Mouse (Mus musculus) thymus, adult 2 months (tissue): ENCODE measurements at regions not wholly inside any gene's neighbourhood (a gene's known extent, or its start where the extent isn't known, plus 50 kb on each side); places are given as distances from the start of the nearest gene placed in this dataset.

Source experiments
- DNase-seq: peaks from one replicate; pipeline ENCODE4 v3.0.0; 2021
- H3K27ac ChIP-seq: fragments of 200-500 bp; 2 replicates; pipeline ENCODE4 v1.5.1; 2012; ENCODE audit warnings: low read length, control low read depth; ENCODE audit not compliant: control insufficient read depth, insufficient read depth
- H3K27me3 ChIP-seq: fragments of 200-500 bp; 2 replicates; pipeline ENCODE4 v1.6.1; 2012; ENCODE audit warnings: mild to moderate bottlenecking, low read length, moderate library complexity, mixed read lengths; ENCODE audit not compliant: control insufficient read depth, insufficient read depth
- H3K36me3 ChIP-seq: fragments of 200-500 bp; 2 replicates; pipeline ENCODE4 v1.6.1; 2012; ENCODE audit warnings: mild to moderate bottlenecking, low read length, moderate library complexity; ENCODE audit not compliant: control insufficient read depth, insufficient read depth
- H3K4me1 ChIP-seq: fragments of 200-500 bp; replicated peaks from 2 replicates; pipeline ENCODE4 v1.6.1; 2012; ENCODE audit warnings: low read length; ENCODE audit not compliant: control insufficient read depth, insufficient read depth
- H3K4me3 ChIP-seq: fragments of 200-500 bp; 2 replicates; pipeline ENCODE4 v1.5.1; 2012; ENCODE audit warnings: mild to moderate bottlenecking, low read length, control low read depth, moderate library complexity; ENCODE audit not compliant: control insufficient read depth, insufficient read depth
- CTCF ChIP-seq: fragments of 200-500 bp; IDR thresholded peaks from 2 replicates; pipeline ENCODE4 v1.5.1; 2012; ENCODE audit warnings: mild to moderate bottlenecking, control low read depth, low read length, moderate library complexity, borderline replicate concordance; ENCODE audit not compliant: control insufficient read depth, poor library complexity, insufficient read depth; ENCODE audit errors: extremely low read depth
- POLR2A ChIP-seq: fragments of 200-500 bp; IDR thresholded peaks from 2 replicates; pipeline ENCODE4 v1.6.1; 2012; ENCODE audit warnings: mild to moderate bottlenecking, low read length, control low read depth, moderate library complexity; ENCODE audit not compliant: control insufficient read depth, poor library complexity, insufficient read depth; ENCODE audit errors: extremely low read depth
- whole genome bisulfite sequencing: fragments of 180-500 bp; shearing (Covaris S2); methylation state at CpG from one replicate; pipeline ENCODE4 v1.1.7; 2018; 5-methylcytosine and 5-hydroxymethylcytosine counted together

GRCm38 (mm10) chr13:44584551-44584950 is 144.7 kb upstream of the Jarid2 start:
- no peak for TF ChIP-seq CTCF
- TF ChIP-seq POLR2A = no peak
- Histone ChIP-seq H3K4me3 (no peak overlapping the region), H3K27ac (no peak overlapping the region), H3K27me3 (no peaks in the 10 kb centered on the region), H3K36me3 (no peaks in the 10 kb centered on the region), H3K4me1 (peaks cover 32% of the 10 kb centered on the region)
- no peak for DNase-seq
- WGBS = 82% methylated on average over 4 of the region's 4 CpGs

GRCm38 (mm10) chr13:44587846-44588245 is 141.4 kb upstream of the Jarid2 start:
- 13% methylated on average over 4 of the region's 4 CpGs for WGBS
- Histone ChIP-seq H3K4me3 (no peak overlapping the region), H3K4me1 (peaks cover 16% of the 10 kb centered on the region), H3K27ac (no peak overlapping the region), H3K27me3 (no peaks in the 10 kb centered on the region), H3K36me3 (no peaks in the 10 kb centered on the region)
- no peak for DNase-seq
- TF ChIP-seq POLR2A (no peak), CTCF (no peak)

GRCm38 (mm10) chr13:44594645-44595044 is 134.6 kb upstream of the Jarid2 start:
- DNase-seq = no peak
- H3K36me3 ChIP-seq = no peaks in the 10 kb centered on the region
- no peaks in the 10 kb centered on the region for H3K27me3 ChIP-seq
- H3K27ac ChIP-seq = no peak overlapping the region
- no peak for TF ChIP-seq CTCF
- TF ChIP-seq POLR2A = no peak
- no peak overlapping the region for H3K4me3 ChIP-seq
- no peaks in the 10 kb centered on the region for H3K4me1 ChIP-seq
- 95% methylated on average over 5 of the region's 5 CpGs for WGBS

- no peak for TF ChIP-seq CTCF
- TF ChIP-seq POLR2A = no peak
- no peak for DNase-seq
- no peaks in the 10 kb centered on the region for H3K4me1 ChIP-seq
- no peaks in the 10 kb centered on the region for H3K36me3 ChIP-seq
- H3K27ac ChIP-seq = no peak overlapping the region
- H3K4me3 ChIP-seq = no peak overlapping the region
- no peaks in the 10 kb centered on the region for H3K27me3 ChIP-seq
- 94% methylated on average over 1 of the region's 1 CpGs for WGBS
These were observed 131.6 kb upstream of the Jarid2 start for GRCm38 (mm10) chr13:44597666-44598065.

GRCm38 (mm10) chr13:44601024-44601423 is 128.2 kb upstream of the Jarid2 start:
- Histone ChIP-seq H3K36me3 (no peaks in the 10 kb centered on the region), H3K4me1 (no peaks in the 10 kb centered on the region), H3K27me3 (no peaks in the 10 kb centered on the region), H3K27ac (no peak overlapping the region), H3K4me3 (no peak overlapping the region)
- TF ChIP-seq POLR2A (no peak), CTCF (no peak)
- no peak for DNase-seq
- 58% methylated on average over 2 of the region's 2 CpGs for WGBS

- 45% methylated on average over 6 of the region's 6 CpGs for WGBS
- Histone ChIP-seq H3K4me3 (no peak overlapping the region), H3K27ac (no peak overlapping the region), H3K4me1 (no peaks in the 10 kb centered on the region), H3K36me3 (no peaks in the 10 kb centered on the region), H3K27me3 (no peaks in the 10 kb centered on the region)
- no peak for TF ChIP-seq POLR2A
- DNase-seq = no peak
These were observed 126.6 kb upstream of the Jarid2 start for GRCm38 (mm10) chr13:44602658-44603057.

GRCm38 (mm10) chr13:44607316-44608285 is 121.7 kb upstream of the Jarid2 start:
- no peaks in the 10 kb centered on the region for H3K4me1 ChIP-seq
- no peak overlapping the region for H3K4me3 ChIP-seq
- whole genome bisulfite sequencing = 86% methylated on average over 13 of the region's 13 CpGs
- H3K27me3 ChIP-seq = no peaks in the 10 kb centered on the region
- no peaks in the 10 kb centered on the region for H3K36me3 ChIP-seq
- TF ChIP-seq CTCF (no peak), POLR2A (no peak)
- no peak overlapping the region for H3K27ac ChIP-seq
- no peak for DNase-seq
